Mouse (Mus musculus) frontal cortex, adult (tissue): ENCODE measurements at regions not wholly inside any gene's neighbourhood (a gene's known extent, or its start where the extent isn't known, plus 50 kb on each side); places are given as distances from the start of the nearest gene placed in this dataset.
A peak's percentile ranks its signal among the peaks of the same experiment; 100 is the strongest.

ENCODE experiments used
- ATAC-seq: cut with Nextera tagmentation; 2 replicates; pipeline ENCODE4 v1.9.2; 2017; ENCODE audit warnings: mild to moderate bottlenecking, moderate library complexity, mixed read lengths; ENCODE audit not compliant: low TSS enrichment

GRCm38 (mm10) chr17:72782775-72783174 is 53.5 kb upstream of the Ypel5 start:
- peak; percentile 89 for ATAC-seq

- ATAC-seq: peak; percentile 90
Observed at GRCm38 (mm10) chr17:72781786-72782185, 54.5 kb upstream of the Ypel5 start.

- ATAC-seq: no peak
Observed at GRCm38 (mm10) chr17:72768266-72768665, 68.0 kb upstream of the Ypel5 start.

DNA sequence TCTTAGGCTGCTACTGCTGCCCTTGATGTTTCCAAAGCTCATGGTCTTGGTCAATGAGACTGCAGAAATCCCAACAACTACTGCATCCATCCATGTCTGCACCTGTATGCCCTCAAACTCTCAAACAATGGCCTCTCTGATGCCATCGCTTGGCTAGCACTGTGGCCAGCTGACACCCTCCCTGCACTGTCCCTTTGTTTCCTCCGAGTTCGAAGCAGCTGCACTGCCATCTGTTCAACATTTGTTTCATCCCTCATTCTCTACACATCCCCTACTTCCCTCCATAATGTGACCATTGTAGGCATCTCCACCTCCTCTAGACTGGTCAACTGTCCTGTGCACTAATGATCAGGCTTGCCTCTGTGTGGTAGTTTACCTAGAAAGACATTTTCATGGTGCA is 75.3 kb upstream of the Ypel5 start:
- ATAC-seq: peak; percentile 38; the same call in 1 of the 2 replicates

DNA sequence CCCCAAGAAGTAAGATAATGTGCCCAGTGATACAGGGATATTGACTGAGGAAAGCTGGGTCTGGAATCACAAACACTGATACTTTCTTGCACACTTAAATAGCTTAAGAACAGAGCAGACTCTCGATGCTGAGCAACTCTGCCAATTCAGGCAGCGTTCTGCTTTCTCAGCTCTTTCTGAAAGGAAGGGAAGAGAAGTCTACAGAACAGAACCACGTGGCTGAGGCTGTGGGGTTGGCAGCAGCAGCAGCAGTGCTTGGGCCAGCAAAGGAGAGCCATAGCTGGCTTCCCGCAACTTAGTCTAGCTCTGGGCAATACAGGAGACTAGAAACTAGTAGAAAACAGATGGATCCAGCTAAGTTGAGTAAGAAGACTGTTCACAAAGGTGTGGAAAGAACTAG is 89.8 kb upstream of the Ypel5 start:
- peak; percentile 80 for ATAC-seq

GRCm38 (mm10) chr17:72733006-72733405 is 103.2 kb upstream of the Ypel5 start:
- ATAC-seq: no peak

GRCm38 (mm10) chr17:72731691-72732090 is 104.6 kb upstream of the Ypel5 start:
- ATAC-seq: no peak

DNA sequence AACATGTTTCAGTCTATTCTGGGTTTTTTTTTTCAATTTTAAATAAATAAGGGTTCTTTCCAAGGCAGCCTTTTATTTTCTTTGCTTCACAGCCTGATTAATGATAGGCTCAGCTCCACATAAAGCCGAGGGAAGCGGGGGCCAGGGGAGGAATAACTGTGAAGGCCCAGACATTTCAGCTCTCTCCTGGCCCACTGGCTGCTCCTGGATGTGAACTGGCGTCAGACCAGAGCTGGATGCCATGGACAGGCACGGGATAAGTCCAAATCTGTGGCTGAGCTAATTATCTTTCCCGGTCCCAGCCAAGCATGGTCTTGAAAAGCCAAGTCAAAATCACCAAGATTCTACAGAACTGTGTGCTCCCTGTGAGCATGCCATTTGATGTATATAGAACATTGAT is 105.1 kb upstream of the Ypel5 start:
- ATAC-seq: no peak

DNA sequence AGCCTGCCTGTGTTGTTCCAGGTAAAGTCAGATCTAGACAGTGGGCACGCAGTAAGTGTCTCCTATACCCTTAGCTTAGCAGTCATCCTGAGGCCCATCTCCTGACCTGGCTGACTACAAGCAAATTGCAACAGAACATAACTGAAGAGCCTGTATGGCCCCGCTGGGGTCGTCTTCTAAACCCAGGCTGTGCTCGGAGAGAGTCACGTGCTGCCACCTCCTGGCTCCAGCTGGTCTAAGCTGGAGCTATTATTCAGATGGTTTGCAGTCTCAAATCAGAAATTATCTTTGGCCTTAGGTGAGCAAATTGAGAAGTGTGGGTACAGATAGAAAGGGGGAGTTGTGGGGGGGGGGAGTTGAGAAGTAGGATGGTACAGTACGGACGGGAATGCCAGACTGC is 115.5 kb upstream of the Ypel5 start:
- ATAC-seq: no peak

- no peak for ATAC-seq
Observed at GRCm38 (mm10) chr17:72719618-72720017, 115.2 kb upstream of the Alk start.

- no peak for ATAC-seq
Observed at GRCm38 (mm10) chr17:72691630-72692029, 87.2 kb upstream of the Alk start.

DNA sequence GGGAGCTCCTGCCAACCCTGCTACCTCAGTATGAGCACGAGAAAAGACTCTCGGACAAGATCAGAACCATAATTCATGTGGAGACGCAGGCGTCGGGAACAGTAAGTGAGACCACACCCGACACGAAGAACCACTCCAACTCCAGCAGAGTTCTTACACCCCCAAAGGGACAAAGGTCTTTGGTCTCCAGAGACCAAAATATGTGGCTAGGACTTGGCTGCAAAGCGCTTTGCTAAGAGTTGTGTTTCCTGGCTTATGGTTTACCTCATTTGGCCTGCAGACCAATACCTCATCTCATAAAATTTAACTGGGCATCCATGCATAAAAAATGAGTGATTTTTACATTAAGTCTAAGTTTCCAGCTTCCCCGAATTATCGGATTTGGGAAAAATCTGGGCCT is 85.2 kb upstream of the Alk start:
- no peak for ATAC-seq

- ATAC-seq: no peak
Observed at GRCm38 (mm10) chr17:72688800-72689199, 84.4 kb upstream of the Alk start.

GRCm38 (mm10) chr17:72674658-72675057 is 70.2 kb upstream of the Alk start:
- no peak for ATAC-seq

GRCm38 (mm10) chr17:72672010-72672409 is 67.6 kb upstream of the Alk start:
- ATAC-seq: peak; percentile 92

- no peak for ATAC-seq
Observed at GRCm38 (mm10) chr17:72666961-72667360, 62.5 kb upstream of the Alk start.

DNA sequence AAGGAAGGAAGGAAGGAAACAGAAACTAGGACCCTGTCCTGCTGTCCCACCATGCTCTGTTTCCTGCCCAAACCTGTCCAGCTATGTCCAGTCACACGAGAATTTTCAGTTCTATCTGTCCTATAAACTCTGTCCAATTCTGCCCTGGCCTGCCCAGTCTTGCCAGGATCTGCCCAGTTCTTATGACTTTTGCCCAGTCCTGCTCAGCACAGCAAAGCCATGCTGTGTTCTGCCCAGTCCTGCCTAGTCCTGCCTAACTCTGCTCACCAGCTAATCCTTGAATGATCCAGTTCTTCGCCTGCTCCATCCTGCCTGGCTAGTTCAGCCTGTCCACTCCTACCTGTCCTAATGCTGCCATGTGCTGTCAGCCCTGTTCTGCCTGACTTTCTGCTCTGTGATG is 57.3 kb upstream of the Alk start:
- no peak for ATAC-seq

- no peak for ATAC-seq
Observed at GRCm38 (mm10) chr17:72658744-72659143, 54.3 kb upstream of the Alk start.

- no peak for ATAC-seq
Observed at GRCm38 (mm10) chr17:72657826-72658225, 53.4 kb upstream of the Alk start.
